10 mouse cellular contexts compared by ENCODE assay signal in the genomic region with DNA sequence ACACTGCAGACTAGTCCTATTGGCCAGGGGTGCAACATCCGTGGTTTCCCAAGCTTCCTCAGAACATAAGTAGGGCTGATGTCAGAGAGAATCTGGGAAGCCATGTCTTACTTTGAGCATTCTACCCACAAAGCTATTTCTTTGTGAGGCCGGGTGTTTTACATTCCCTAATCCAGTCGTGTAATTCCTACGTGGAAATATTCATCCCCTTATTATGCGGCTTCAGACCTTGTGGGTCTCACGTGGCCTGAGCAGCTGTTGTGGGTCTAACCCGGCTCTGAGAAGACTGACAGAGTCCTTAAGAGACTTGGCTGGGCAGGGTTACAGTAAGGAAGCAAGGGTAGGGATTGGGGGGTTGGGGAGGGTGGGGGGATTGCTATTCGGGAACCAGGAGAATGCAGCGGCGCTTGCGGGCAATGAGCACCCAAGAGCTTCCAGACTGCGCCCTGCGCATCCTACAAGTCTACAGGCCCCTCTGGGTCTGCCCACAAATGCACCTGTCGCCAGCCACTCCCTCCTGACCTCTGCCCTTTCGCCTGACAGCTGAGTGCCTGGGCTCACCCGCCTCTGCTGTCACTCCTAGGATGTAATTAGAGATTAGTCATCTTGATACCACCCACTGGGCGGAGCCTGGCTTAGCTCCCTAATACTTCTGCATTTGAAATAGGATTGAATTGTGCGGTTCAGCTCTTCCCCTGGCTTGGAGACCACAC. TPM values are rescaled to one million over a fixed set of nuclear protein-coding genes. Genes with fewer than 3 reads are reported as not detected.
A peak's percentile ranks its signal among the peaks of the same experiment; 100 is the strongest.
DNase-seq lines count a peak whose midpoint lies in the region; ATAC-seq and TF ChIP-seq lines count a peak whose summit lies in the region.
"Had no signal": no experiment of that assay in that cellular context is flagged by ENCODE, and none has a peak within 500 bp of the region (broad histone marks: within the 10 kb centered on the region; RNA-seq: fewer than 3 reads in every experiment).

No protein-coding gene starts in this region.

- peak; percentile 64 for DNase-seq in heart, embryonic 10.5 days (ENCODE audit: low spot score)
- no peak for DNase-seq in heart, postnatal 25 days (ENCODE audit: low spot score)
- DNase-seq in adrenal gland, postnatal 36 days: peak; percentile 16 to 17
- peak; percentile 7 to 53 for DNase-seq in gastrocnemius, adult 8-10 months (ENCODE audit: low spot score in 2 of 2)
- DNase-seq in liver, postnatal 0 days: peak; percentile 19
- DNase-seq in spleen, adult 18-20 months: no peak
- no peak for DNase-seq in ovary, adult 18-20 months (ENCODE audit: low spot score)

- H3K9ac ChIP-seq in liver, postnatal 0 days (replicated peaks): no peak overlapping the region
- no peak overlapping the region for H3K9ac ChIP-seq in stomach, embryonic 14.5 days (replicated peaks; ENCODE audit: low read depth, low read length)

- H3K4me2 ChIP-seq in liver, postnatal 0 days (ENCODE audit: low read depth, low read length): no peak overlapping the region
- H3K4me2 ChIP-seq in stomach, embryonic 14.5 days (replicated peaks; ENCODE audit: low read depth, low read length): 0 out of 2 replicates have a peak overlapping the region, but pooled peaks have one; percentile 7

- no peak overlapping the region for H3K27ac ChIP-seq in heart, embryonic 10.5 days
- H3K27ac ChIP-seq in liver, postnatal 0 days (ENCODE audit: low read depth): no peak overlapping the region
- no peak overlapping the region for H3K27ac ChIP-seq in stomach, embryonic 14.5 days (ENCODE audit: low read length)

- peaks cover 4% of the 10 kb centered on the region; the same call in 1 of the 2 replicates for H3K4me1 ChIP-seq in heart, embryonic 10.5 days
- no peaks in the 10 kb centered on the region for H3K4me1 ChIP-seq in liver, postnatal 0 days (ENCODE audit: insufficient read depth)
- H3K4me1 ChIP-seq in stomach, embryonic 14.5 days (ENCODE audit: control insufficient read depth, insufficient read depth, low read length): no peaks in the 10 kb centered on the region
- H3K4me1 ChIP-seq: megakaryocyte, embryonic 14.5 days had no signal

- ATAC-seq in liver, postnatal 0 days: no peak
- ATAC-seq in stomach, embryonic 14.5 days (ENCODE audit: insufficient number of reproducible peaks, insufficient read depth, low FRiP score, low read depth): no peak; the same call in 1 of the 2 replicates

- H3K4me3 ChIP-seq in heart, embryonic 10.5 days: no peak overlapping the region
- H3K4me3 ChIP-seq in liver, postnatal 0 days (ENCODE audit: low read depth, low read length): no peak overlapping the region
- no peak overlapping the region for H3K4me3 ChIP-seq in stomach, embryonic 14.5 days (ENCODE audit: low read depth, low read length)
- H3K4me3 ChIP-seq: megakaryocyte, embryonic 14.5 days had no signal

- 36% methylated on average over 18 of the region's 18 CpGs for WGBS in heart, embryonic 10.5 days
- 34% methylated on average over 18 of the region's 18 CpGs for WGBS in liver, postnatal 0 days (ENCODE audit: insufficient replicate concordance)
- WGBS in stomach, embryonic 14.5 days: 32% methylated on average over 18 of the region's 18 CpGs

- intact Hi-C loops in heart, postnatal 25 days (cut with DNase I): no loop called here

- no peak for TF ChIP-seq EP300 in liver, postnatal 0 days (IDR thresholded peaks at IDR 0.05; ENCODE audit: low read depth)

- no peaks in the 10 kb centered on the region for H3K9me3 ChIP-seq in heart, embryonic 10.5 days
- H3K9me3 ChIP-seq in liver, postnatal 0 days (ENCODE audit: low read length): no peaks in the 10 kb centered on the region
- no peaks in the 10 kb centered on the region for H3K9me3 ChIP-seq in stomach, embryonic 14.5 days (ENCODE audit: control insufficient read depth, low read depth, low read length)

- H3K36me3 ChIP-seq in heart, embryonic 10.5 days: no peaks in the 10 kb centered on the region
- no peaks in the 10 kb centered on the region for H3K36me3 ChIP-seq in liver, postnatal 0 days (replicated peaks; ENCODE audit: insufficient read depth, low read length)
- no peaks in the 10 kb centered on the region for H3K36me3 ChIP-seq in stomach, embryonic 14.5 days (ENCODE audit: control insufficient read depth, insufficient read depth, low read length)

- no peaks in the 10 kb centered on the region for H3K27me3 ChIP-seq in heart, embryonic 10.5 days (ENCODE audit: insufficient read depth, poor library complexity, severe bottlenecking)
- no peaks in the 10 kb centered on the region for H3K27me3 ChIP-seq in liver, postnatal 0 days (ENCODE audit: insufficient read depth, low read length)
- H3K27me3 ChIP-seq in stomach, embryonic 14.5 days (ENCODE audit: control insufficient read depth, insufficient read depth, low read length): no peaks in the 10 kb centered on the region
- H3K27me3 ChIP-seq: CH12.LX; megakaryocyte, embryonic 14.5 days had no signal

- no peak for TF ChIP-seq CTCF in liver, postnatal 0 days (IDR thresholded peaks at IDR 0.05; ENCODE audit: low read depth)

RNA-seq across cellular contexts. Expression of a gene that starts 15.5 kb away (rescaled TPM):
- 4.8 and 7.9 TPM in 2 replicates for polyA plus RNA-seq in heart, embryonic 10.5 days (2016; fragmentation: Nextera tagmentation; extraction: Ambion mirVana)
- 1 to 10 TPM; 6.8 to 8.6 TPM for total RNA-seq in heart, postnatal 25 days (2021)
- total RNA-seq in adrenal gland, postnatal 36 days (2021): 1 to 10 TPM; 3.6 to 5.2 TPM
- total RNA-seq in gastrocnemius, adult 8-10 months (2022): 1 to 10 TPM; 2.0 to 3.1 (median 2.5) TPM
- 0.11 and 0.28 TPM in 2 replicates for polyA plus RNA-seq in liver, postnatal 0 days (2015; fragmentation: Nextera tagmentation; extraction: Ambion mirVana)
- polyA plus RNA-seq in stomach, embryonic 14.5 days (2014; fragmentation: Nextera tagmentation; extraction: Ambion mirVana): 18.4 and 18.7 TPM in 2 replicates
- total RNA-seq: CH12.LX had no signal

RNA-seq across cellular contexts. Expression of a gene that starts 44.8 kb away (rescaled TPM):
- 0.18 TPM in 1 of 2 replicates, not detected in the other for polyA plus RNA-seq in heart, embryonic 10.5 days (2016; fragmentation: Nextera tagmentation; extraction: Ambion mirVana)
- total RNA-seq in heart, postnatal 25 days (2021): not detected
- total RNA-seq in adrenal gland, postnatal 36 days (2021): not detected
- total RNA-seq in gastrocnemius, adult 8-10 months (2022): not detected
- not detected in 2 replicates for polyA plus RNA-seq in liver, postnatal 0 days (2015; fragmentation: Nextera tagmentation; extraction: Ambion mirVana)
- polyA plus RNA-seq in stomach, embryonic 14.5 days (2014; fragmentation: Nextera tagmentation; extraction: Ambion mirVana): not detected in 2 replicates
- total RNA-seq: CH12.LX had no signal

Comparison
In these comparisons a context has a peak if more than half of its experiments do, and no peak if none do; other contexts are left out.
1. DNase-seq: peak in heart, embryonic 10.5 days (single experiment), adrenal gland, postnatal 36 days (2 of 2), gastrocnemius, adult 8-10 months (2 of 2) and liver, postnatal 0 days (single experiment); none in heart, postnatal 25 days (single experiment), spleen, adult 18-20 months (0 of 2) and ovary, adult 18-20 months (single experiment).